Mouse (Mus musculus) v-Abl transformed pro-B cells (cell line): ENCODE results near the gene Rgs9.

Source experiments
- in situ Hi-C, 2 experiments: fragments of 400-800 bp; cut with MboI; formaldehyde crosslinking; loops; one replicate each; pipeline ENCODE4 v1.15.1; 2025; ENCODE audit not compliant: unreplicated experiment in 2 of 2

Rgs9 gene

DNA sequence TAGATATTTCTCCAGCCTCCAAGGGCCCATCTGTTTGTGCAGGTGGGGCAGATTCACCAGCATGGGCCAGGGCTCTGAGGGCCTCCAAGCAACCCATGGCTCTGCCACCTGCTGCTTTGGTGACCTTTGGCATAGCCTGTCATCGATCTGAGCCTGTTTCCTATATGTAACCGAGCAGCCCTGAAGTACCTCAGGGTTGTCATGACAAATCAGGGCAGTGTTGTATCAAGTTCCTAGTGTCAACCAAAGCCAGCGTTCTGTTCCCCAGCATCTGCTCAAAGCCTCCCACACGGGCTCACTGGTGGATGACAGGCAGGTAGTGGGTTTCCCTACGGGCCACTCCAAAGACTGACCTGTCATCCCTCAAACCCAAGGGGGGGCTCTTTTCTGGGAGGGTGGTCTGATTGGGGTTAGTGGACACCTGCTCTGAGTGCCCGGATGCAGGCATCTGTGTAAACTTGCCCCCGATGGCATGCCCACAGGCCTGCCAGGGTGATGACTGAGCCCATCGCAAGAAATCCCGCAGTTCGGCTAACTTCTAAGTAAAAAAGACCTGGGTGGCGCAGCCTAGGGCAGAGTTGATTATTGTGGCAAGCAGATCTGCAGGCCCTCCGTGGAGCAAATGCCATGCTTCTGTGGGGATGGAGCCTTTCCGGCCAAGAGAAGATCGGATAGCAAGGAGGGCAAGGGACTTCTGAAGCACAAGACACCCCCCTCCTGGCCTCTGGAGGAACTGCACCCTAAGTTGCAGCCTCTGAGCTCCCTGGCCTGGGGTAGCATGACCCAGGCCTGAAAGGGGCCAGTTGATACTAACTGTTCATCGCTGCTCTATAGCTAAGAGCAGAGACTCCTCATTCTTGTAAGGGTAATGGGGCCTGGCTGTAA lies 105.0 kb downstream of the Rgs9 start:
- in situ Hi-C loops, result loop anchor here in 1 of 2 experiments (10.0 to 25.0 kb wide), 2 partner anchors 738 to 1331 kb away; no protein-coding TSS in a partner anchor

DNA sequence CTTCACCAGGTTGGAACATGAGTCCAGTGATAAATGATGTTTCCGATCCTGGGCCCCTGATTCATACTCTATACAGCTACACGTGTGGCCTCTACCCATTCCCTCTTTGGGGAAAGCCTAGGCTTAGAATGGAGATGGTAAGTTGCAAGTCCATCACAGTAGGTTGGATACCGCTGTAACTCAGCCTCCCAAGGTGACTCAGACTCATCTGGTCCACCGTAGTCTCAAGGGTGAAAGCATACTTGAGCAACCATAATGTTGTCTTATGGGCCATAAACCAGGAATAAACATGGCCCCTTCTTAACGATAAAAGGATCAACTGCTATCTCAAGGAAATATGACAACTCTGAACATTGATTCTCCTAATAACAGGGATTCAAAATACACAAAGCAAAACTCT lies 109.7 kb downstream of the Rgs9 start:
- in situ Hi-C loops, result loop anchor here in 1 of 2 experiments (25.0 kb wide), 1 partner anchor 1326 kb away; no protein-coding TSS in a partner anchor

DNA sequence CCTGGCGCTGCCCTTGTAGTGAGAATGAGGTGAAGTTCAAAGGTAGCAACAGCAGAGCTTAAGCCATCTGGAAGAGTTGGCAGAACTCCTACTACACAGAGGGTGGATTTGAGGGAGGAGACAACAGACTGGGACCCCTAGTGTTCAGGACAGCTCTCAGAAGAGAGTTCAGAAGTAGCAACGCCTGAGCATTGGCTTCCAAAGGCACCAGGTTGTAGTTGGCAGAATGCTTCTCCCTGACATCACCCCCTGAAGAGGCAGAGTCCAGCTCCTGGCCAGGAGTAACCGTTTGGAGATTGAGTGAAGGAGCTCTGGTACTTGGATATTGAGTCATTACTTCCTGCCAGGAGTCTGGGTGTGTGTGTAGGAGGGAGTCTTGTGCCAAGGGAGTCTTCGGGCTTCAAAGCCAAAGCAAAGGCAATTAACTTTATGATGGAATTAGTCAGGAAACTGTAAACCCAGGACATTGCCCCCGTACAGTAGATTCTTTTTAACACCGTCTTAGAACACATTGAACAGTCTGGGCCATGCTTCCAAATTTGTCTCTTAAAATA lies 110.2 kb downstream of the Rgs9 start:
- in situ Hi-C loops, result loop anchor here in 1 of 2 experiments (25.0 kb wide), 1 partner anchor 1325 kb away; no protein-coding TSS in a partner anchor

DNA sequence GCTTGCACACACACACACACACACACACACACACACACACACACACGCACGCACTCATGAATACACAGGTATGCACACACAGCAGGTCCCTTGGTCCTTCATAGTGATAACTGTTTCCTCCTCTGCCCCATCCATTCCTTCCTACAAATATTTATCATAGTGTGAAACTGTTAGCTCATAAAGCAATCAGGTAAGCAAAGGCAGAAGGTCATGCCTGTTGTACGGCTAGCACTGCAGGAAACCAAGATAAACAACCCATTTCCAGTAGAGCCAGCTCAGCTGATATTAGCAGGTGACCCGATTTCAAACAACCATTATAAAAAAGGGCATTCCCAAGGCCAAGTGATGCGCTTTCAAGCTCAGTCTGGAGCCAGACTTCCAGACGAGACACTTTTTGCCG lies 116.8 kb downstream of the Rgs9 start:
- in situ Hi-C loops, result loop anchor here in 1 of 2 experiments (25.0 kb wide), 1 partner anchor 1319 kb away; no protein-coding TSS in a partner anchor

DNA sequence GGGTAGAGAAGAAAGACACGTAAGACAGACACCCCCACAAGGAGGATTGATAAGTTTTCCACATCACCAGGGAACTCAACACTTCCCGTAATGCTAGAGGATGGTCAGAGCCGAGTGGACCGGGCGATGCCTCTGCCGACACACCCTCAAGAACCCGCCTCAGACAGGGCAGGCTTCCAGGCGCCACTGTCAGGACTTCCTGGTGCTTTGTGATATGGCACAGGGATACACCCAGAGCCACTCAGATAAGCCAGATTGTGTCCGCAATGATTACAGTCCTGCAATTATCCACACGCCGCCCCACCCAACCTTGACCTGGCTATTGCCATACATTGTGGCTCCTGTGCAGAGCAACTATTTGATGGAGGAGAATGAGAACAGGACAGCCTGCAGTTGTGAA lies 117.6 kb downstream of the Rgs9 start:
- in situ Hi-C loops, result loop anchor here in 1 of 2 experiments (25.0 kb wide), 1 partner anchor 1318 kb away; no protein-coding TSS in a partner anchor

DNA sequence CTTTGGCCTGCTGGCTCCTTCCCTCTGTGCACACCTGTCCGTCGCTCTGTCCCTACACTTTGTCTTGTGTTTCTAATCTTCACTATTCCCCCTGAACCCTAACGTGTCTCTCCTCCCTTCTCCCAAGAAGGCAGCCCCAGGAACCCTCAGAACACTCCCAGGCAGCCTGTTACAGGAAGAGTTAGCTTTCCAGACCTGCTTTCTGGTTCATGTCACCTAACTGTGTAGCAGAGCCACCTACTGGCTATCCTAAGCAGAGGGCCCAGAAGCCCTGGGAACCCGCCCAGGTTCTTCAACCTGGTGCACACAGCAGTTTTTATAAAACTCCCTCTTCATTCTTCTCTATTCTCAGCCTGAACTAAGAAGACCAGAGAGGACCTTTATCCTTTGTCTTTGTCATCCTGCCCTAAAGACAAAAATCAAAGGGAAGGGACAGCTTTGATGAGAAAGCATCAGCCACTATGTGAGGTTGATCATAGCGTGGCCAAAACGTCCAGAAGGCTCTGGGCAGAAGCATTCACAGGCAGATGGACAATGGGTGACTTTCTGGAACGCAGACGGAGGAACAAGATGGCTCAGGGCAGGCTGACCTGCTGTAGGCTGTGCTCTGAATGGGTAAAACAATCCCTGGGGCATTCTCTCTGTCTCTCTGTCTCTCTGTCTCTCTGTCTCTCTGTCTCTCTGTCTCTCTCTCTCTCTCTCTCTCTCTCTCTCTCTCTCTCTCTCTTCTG lies 119.0 kb downstream of the Rgs9 start:
- in situ Hi-C loops, result loop anchor here in 1 of 2 experiments (25.0 kb wide), 1 partner anchor 1317 kb away; no protein-coding TSS in a partner anchor

DNA sequence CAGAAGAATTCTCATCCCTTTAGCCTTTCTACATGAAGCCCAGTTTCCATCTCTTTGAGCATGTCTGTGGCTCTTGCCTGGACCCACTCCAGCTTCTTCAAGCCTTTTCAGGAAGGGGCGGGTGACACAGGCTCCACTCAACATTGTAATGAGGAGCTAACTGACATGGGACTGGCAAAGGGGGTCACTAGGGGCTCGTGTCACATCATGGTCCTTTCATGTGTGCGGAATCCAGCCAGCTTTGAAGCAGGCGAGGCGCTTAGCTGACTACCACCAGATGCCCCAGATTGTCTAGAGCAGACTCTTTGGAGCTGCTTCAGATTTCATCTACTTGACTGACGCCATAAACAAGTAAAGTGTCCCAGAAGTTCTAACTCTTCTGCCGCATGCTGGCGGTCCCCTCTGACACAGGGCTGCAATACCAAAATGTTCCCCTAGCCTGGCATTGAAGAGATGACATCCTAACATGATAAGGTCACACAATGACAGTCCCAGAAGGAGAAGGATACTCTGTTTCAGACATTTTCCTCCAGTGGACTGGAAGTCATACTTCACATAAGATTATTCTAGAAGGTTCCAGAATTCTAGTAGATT lies 122.5 kb downstream of the Rgs9 start:
- in situ Hi-C loops, result loop anchor here in 1 of 2 experiments (25.0 kb wide), 1 partner anchor 1313 kb away; no protein-coding TSS in a partner anchor
